Mouse (Mus musculus): Measurements from ENCODE around the gene Gtpbp4. TPM values are rescaled to one million over a fixed set of nuclear protein-coding genes. Genes with fewer than 3 reads are reported as not detected.
"Not testable (repeated sequence)": the region's sequence is repeated elsewhere in the genome, so short reads cannot be mapped to it uniquely, and the experiment has no call there.

Gene Gtpbp4
- polyA plus RNA-seq, 1 experiment = 7.5 TPM

DNA sequence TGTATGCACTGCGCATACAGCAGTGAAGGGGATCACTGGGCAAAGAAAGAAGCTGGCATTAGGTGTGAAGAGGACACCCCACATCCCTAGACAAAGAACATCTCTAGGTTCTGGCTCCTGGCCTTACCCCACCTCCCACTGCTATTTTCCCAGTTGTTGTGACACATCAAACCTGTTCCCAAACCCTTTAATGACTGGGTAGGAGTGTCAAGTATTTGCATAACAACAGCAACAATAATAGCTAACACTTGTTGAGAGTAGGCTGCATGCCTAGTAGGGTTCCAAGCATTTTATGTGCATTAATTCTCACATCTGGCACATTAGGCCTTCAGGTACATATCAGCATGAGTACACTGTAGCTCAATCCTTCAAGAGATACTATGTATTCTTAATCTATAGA, 17.6 kb upstream of the Gtpbp4 start:
- Histone ChIP-seq H3K4me1 (ENCODE audit: control insufficient read depth, insufficient read depth, low read length) (peaks cover 4% of the 10 kb centered on the region; the same call in 1 of the 2 replicates), H3K27me3 (replicated peaks; ENCODE audit: control insufficient read depth, insufficient read depth, low read length) (no peaks in the 10 kb centered on the region), H3K36me3 (ENCODE audit: control insufficient read depth, insufficient read depth, low read length) (no peaks in the 10 kb centered on the region), H3K4me3 (ENCODE audit: insufficient read depth, low read depth, low read length) (no peak overlapping the region), H3K27ac (ENCODE audit: insufficient read depth, low read depth, low read length) (no peak overlapping the region)
- no peak for TF ChIP-seq POLR2A (IDR thresholded peaks at IDR 0.05; ENCODE audit: low read depth, low read length)
- no peak for TF ChIP-seq CTCF (conservative IDR thresholded peaks at IDR 0.05; ENCODE audit: insufficient read depth, insufficient read length, low read depth, low read length)
- 59% methylated on average over 1 of the region's 1 CpGs for WGBS
- DNase-seq = peak; percentile 28

GRCm38 (mm10) chr13:9011596-9012350, 15.9 kb upstream of the Gtpbp4 start:
- no peak overlapping the region for H3K27ac ChIP-seq (ENCODE audit: insufficient read depth, low read depth, low read length)
- WGBS = 57% methylated on average over 12 of the region's 12 CpGs
- peaks cover 4% of the 10 kb centered on the region; the same call in 1 of the 2 replicates for H3K4me1 ChIP-seq (ENCODE audit: control insufficient read depth, insufficient read depth, low read length)
- H3K36me3 ChIP-seq (ENCODE audit: control insufficient read depth, insufficient read depth, low read length) = no peaks in the 10 kb centered on the region
- no peak overlapping the region for H3K4me3 ChIP-seq (ENCODE audit: insufficient read depth, low read depth, low read length)
- TF ChIP-seq POLR2A (IDR thresholded peaks at IDR 0.05; ENCODE audit: low read depth, low read length) (no peak), CTCF (conservative IDR thresholded peaks at IDR 0.05; ENCODE audit: insufficient read depth, insufficient read length, low read depth, low read length) (no peak)
- DNase-seq = peak; percentile 56
- H3K27me3 ChIP-seq (replicated peaks; ENCODE audit: control insufficient read depth, insufficient read depth, low read length) = no peaks in the 10 kb centered on the region

DNA sequence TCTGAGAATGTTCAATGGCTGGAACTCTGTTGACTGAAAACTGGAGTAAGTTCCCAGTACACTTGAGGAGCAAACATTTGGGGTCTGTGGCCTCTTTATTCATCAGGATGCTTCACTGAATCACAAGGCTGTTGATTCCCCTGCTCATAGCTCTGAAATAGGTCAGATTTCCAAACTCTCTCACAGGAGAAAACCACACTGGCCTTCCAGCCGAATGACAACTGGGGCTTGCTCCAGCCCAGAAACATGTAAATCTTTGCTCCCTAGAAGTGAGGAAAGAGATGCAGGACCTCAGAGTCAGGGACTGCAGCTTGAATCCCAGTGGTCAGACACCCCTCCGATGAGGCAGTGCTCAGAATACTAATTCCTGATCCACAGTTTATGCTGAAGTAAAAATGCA, 7.4 kb upstream of the Gtpbp4 start:
- H3K27ac ChIP-seq (ENCODE audit: insufficient read depth, low read depth, low read length) = no peak overlapping the region

GRCm38 (mm10) chr13:8999464-8999863, 3.6 kb upstream of the Gtpbp4 start:
- TF ChIP-seq CTCF (conservative IDR thresholded peaks at IDR 0.05; ENCODE audit: insufficient read depth, insufficient read length, low read depth, low read length) (no peak), POLR2A (IDR thresholded peaks at IDR 0.05; ENCODE audit: low read depth, low read length) (no peak)
- Histone ChIP-seq H3K27me3 (replicated peaks; ENCODE audit: control insufficient read depth, insufficient read depth, low read length) (no peaks in the 10 kb centered on the region), H3K4me1 (ENCODE audit: control insufficient read depth, insufficient read depth, low read length) (no peaks in the 10 kb centered on the region; the same call in 1 of the 2 replicates), H3K4me3 (ENCODE audit: insufficient read depth, low read depth, low read length) (no peak overlapping the region), H3K27ac (ENCODE audit: insufficient read depth, low read depth, low read length) (no peak overlapping the region), H3K36me3 (ENCODE audit: control insufficient read depth, insufficient read depth, low read length) (no peaks in the 10 kb centered on the region)
- no peak for DNase-seq
- 89% methylated on average over 8 of the region's 8 CpGs for WGBS

More for the DNA sequence above, 7.4 kb upstream of the Gtpbp4 start:
- no peaks in the 10 kb centered on the region for H3K36me3 ChIP-seq (ENCODE audit: control insufficient read depth, insufficient read depth, low read length)
- no peak for DNase-seq
- no peak for TF ChIP-seq POLR2A (IDR thresholded peaks at IDR 0.05; ENCODE audit: low read depth, low read length)
- TF ChIP-seq CTCF (conservative IDR thresholded peaks at IDR 0.05; ENCODE audit: insufficient read depth, insufficient read length, low read depth, low read length) = no peak
- H3K27me3 ChIP-seq (replicated peaks; ENCODE audit: control insufficient read depth, insufficient read depth, low read length) = no peaks in the 10 kb centered on the region
- WGBS = 72% methylated on average over 2 of the region's 2 CpGs
- no peaks in the 10 kb centered on the region for H3K4me1 ChIP-seq (ENCODE audit: control insufficient read depth, insufficient read depth, low read length)
- H3K4me3 ChIP-seq (ENCODE audit: insufficient read depth, low read depth, low read length) = no peak overlapping the region

DNA sequence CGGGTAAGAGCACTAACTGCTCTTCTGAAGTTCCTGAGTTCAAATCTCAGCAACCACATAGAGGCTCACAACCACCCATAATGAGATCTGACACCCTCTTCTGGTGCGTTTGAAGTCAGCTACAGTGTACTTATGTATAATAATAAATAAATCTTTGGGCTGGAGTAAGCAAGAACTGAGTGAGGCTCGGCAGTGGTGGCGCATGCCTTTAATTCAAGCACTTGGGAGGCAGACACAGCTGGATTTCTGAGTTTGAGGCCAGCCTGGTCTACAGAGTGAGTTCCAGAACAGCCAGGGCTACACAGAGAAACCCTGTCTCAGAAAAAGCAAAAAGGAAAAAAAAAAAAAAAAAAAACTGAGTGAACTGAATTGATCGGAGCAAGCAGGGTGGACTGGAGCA, 1.3 kb upstream of the Gtpbp4 start:
- not testable (repeated sequence) for H3K4me1 ChIP-seq (ENCODE audit: control insufficient read depth, insufficient read depth, low read length); H3K4me3 ChIP-seq (ENCODE audit: insufficient read depth, low read depth, low read length); H3K36me3 ChIP-seq (ENCODE audit: control insufficient read depth, insufficient read depth, low read length); DNase-seq; H3K27me3 ChIP-seq (replicated peaks; ENCODE audit: control insufficient read depth, insufficient read depth, low read length)
- WGBS = 87% methylated on average over 5 of the region's 5 CpGs
- H3K27ac ChIP-seq (ENCODE audit: insufficient read depth, low read depth, low read length) = 0 out of 2 replicates have a peak overlapping the region, but pooled peaks have one; percentile 30

- no peaks in the 10 kb centered on the region; the same call in 1 of the 2 replicates for H3K4me1 ChIP-seq (ENCODE audit: control insufficient read depth, insufficient read depth, low read length)
- H3K4me3 ChIP-seq (ENCODE audit: insufficient read depth, low read depth, low read length) = peak overlapping the region; percentile 85
- WGBS = 1% methylated on average over 33 of the region's 33 CpGs
- H3K36me3 ChIP-seq (ENCODE audit: control insufficient read depth, insufficient read depth, low read length) = peaks cover 3% of the 10 kb centered on the region; the same call in 1 of the 2 replicates
- H3K27ac ChIP-seq (ENCODE audit: insufficient read depth, low read depth, low read length) = peak overlapping the region; percentile 24
- peak; percentile 15 for DNase-seq
- no peak for TF ChIP-seq POLR2A (IDR thresholded peaks at IDR 0.05; ENCODE audit: low read depth, low read length)
- no peak for TF ChIP-seq CTCF (conservative IDR thresholded peaks at IDR 0.05; ENCODE audit: insufficient read depth, insufficient read length, low read depth, low read length)
- no peaks in the 10 kb centered on the region for H3K27me3 ChIP-seq (replicated peaks; ENCODE audit: control insufficient read depth, insufficient read depth, low read length)
These were observed 509 bp downstream of the Gtpbp4 start for GRCm38 (mm10) chr13:8995159-8995989.

GRCm38 (mm10) chr13:8992231-8992630, 3.7 kb downstream of the Gtpbp4 start:
- no peak for DNase-seq
- Histone ChIP-seq H3K4me1 (ENCODE audit: control insufficient read depth, insufficient read depth, low read length) (no peaks in the 10 kb centered on the region; the same call in 1 of the 2 replicates), H3K27ac (ENCODE audit: insufficient read depth, low read depth, low read length) (no peak overlapping the region), H3K4me3 (ENCODE audit: insufficient read depth, low read depth, low read length) (no peak overlapping the region), H3K27me3 (replicated peaks; ENCODE audit: control insufficient read depth, insufficient read depth, low read length) (no peaks in the 10 kb centered on the region), H3K36me3 (ENCODE audit: control insufficient read depth, insufficient read depth, low read length) (peaks cover 6% of the 10 kb centered on the region; the same call in 1 of the 2 replicates)
- TF ChIP-seq POLR2A (IDR thresholded peaks at IDR 0.05; ENCODE audit: low read depth, low read length) (no peak), CTCF (conservative IDR thresholded peaks at IDR 0.05; ENCODE audit: insufficient read depth, insufficient read length, low read depth, low read length) (no peak)
- 90% methylated on average over 6 of the region's 6 CpGs for WGBS
